Mouse (Mus musculus) NIH3T3 (cell line): Measurements from ENCODE around the gene Fbxo2.
"Not testable (repeated sequence)": the region's sequence is repeated elsewhere in the genome, so short reads cannot be mapped to it uniquely, and the experiment has no call there.

Experiments
- DNase-seq: peaks from one replicate; pipeline ENCODE4 v3.0.0-alpha.2; 2012; ENCODE audit warnings: low read depth

Gene Fbxo2

DNA sequence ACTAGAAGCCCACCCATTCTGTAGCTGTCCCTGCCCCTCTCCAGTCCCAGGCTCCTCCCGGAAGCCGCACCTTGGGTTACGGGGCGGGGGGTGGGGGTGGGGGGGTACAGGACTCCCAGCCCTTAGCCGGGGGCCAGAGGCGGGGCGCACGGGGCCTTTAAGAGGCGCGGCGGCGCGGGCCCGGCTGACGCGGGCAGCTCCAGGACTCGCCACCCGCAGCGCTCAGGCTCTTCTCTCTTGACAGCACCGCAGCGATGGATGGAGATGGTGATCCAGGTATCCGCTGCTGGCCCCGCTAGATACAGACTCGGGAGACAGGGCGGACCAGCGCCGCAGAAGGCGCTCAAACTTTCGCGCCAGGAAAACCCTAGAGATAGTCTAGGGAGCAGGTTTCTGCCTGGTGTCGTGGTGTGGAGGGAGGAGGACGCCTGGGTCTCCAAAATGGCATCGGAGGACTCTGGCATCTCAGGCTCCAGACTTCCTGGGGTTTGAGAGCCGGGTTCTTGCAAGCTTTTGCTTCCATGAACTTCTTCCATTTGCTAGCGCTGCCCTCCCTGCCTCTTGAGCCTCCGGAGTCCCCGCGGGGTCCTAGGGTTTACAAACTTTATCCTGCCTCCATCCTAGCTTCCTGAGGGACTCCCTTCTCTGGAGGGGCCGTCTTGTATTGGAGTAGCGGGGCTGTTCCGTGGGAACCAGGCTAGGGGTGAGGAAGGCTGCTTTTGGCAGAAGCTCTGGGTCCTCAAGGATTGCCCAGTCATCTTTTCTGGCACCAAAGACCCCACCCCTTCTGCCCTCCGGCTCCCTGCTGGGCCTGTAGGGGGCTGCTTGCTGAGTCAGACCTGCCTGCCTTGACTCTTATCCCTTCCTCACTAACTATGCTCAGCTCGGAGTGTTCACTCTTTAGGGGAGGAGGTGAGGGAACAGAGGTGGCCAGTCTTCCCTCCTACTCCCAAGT, at the start of gene Fbxo2, which contains the start of gene Fbxo44:
Gene Fbxo2, plus strand, starts transcription at position 186 of the 955 bp plus-strand sequence.
Gene Fbxo44, minus strand, starts transcription at position 47 of the 955 bp plus-strand sequence.
- no peak for DNase-seq

DNA sequence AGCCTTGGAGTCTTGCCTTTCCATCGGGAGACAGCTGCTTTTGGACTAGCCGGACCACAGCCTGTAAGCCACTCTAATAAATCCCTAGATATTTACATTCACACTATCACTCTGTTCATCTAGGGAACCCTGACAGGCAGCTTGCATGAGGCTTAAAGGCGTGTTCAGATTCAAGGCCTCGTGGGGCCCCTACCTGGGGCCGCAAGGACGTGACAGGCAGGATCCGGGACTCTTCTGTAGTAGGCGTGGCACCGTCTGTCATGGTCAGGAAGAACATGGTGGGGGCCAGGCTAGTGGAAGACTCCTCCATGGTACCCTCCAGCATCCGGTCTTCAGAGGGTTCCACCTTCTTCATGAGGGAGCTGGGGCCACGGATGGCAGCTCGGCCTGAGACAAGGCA, 47.9 kb upstream of the Fbxo2 start:
- DNase-seq: no peak

DNA sequence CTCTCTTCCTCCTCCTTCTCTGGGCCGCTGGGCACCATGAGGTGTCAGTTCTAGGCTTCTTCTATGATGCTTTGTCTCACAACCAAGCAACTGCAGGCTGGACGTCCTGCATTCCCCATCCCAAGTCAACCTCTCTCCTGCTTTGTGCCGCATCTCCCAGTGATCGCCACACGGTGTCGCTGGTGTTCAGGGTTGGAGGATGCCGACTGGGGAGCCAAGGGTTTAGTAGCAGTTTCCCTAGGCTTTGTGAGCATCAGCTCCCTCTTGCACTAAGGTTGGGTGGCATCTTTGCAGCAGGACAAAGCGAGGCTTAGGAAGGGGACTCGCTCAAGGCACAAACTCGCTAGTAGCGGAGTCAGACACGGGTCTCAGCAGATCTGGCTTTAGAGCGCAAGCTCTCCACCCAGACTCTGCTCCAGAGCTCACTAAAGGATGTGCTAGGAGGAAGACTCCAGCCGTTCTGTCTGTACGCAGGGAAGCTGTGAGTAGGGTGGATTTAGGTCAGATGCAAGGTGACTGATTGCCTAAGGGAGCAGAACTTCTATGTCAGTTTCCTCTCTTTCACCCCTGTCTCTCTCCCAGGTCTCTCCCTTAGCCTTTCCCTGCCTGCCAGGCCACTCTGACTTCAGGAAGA, 45.5 kb upstream of the Fbxo2 start:
- peak; percentile 94 for DNase-seq

DNA sequence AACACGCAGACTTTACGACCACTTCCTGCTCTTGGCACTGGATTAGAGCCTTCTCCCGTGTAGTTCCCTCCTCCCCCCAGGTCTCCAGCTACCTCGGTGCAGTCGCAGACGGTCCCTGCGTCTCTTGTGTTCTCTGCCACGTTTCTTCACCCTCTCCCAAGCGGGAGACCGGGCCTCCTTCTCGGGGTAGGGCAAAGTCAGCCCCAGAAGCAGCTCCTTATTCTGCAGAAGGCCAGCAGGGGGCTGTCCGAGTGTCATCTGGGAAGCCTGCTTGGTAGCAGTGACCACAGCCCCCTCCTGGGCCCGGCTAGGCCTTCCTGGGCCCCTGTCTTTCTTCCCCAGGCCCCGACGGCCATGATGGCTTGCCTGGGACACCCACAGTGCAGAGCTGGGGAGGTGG, 45.0 kb upstream of the Fbxo2 start:
- peak; percentile 80 for DNase-seq

DNA sequence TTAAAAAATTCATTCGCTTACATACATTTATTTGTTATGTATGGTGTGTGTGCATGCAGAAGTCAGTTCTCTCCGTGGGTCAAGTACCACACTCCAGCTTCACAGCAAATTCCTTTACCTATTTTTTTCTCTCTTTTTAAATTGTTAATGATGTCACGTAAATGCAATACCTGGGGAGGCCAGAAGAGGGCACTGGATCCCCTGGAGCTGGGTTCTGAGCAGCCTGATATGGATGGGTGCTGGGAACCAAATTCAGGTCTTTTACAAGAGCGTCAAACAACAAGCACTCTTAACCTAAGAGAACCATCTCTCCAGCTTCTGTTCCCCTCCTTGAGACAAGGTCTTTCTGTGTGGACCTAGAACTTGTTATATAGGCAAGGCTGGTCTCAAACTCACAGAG, 43.8 kb upstream of the Fbxo2 start:
- peak; percentile 28 for DNase-seq

DNA sequence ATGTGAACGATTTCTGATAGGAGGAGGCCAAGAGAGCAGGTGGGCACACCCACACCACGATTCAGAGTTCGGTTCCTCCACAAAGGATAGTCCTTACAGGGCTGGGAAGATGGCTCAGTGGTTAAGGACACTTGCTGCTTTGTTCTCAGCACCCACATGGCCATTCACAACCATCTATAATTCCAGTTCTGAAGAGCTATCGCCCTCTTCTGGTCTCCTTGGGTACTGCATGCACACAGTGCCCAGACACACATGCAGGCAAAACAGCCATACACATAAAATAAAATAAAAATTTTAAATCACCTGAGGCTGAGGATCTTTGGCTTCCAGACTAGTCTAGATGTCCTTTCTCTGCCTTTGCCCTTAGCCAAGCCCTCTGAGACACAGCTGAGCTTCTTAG, 43.0 kb upstream of the Fbxo2 start:
- no peak for DNase-seq

DNA sequence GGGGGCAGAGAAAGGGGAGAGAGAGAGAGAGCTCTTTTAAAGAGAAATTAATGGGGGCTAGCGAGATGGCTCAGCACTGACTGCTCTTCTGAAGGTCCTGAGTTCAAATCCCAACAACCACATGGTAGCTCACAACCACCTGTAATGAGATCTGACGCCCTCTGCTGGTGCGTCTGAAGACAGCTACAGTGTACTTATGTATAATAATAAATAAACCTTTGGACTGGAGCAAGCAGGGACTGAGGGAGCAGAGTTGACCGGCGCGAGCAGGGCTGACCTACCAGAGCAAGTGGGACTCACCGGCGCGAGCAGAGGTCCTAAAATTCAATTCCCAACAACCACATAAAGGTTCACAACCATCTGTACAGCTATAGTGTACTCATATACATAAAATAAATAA, 40.8 kb upstream of the Fbxo2 start:
- DNase-seq: not testable (repeated sequence)

DNA sequence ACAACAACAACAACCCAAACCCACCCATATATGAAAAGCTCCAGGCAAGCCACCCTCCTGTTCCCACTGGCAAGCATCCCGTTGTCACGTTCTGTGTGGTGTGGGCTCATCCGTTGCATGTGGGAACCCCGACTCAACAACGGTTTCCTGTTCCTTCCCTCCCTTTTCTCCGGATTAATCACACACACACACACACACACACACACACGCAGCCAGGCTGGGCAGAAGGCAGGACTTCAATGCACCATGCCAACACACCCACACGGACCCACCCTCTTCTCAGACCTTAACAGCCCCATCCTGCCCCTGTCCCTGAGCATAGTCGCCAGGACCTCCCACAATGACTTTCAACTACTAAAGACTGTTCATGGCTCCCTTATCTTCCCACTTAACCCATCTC, 39.9 kb upstream of the Fbxo2 start:
- DNase-seq: no peak

DNA sequence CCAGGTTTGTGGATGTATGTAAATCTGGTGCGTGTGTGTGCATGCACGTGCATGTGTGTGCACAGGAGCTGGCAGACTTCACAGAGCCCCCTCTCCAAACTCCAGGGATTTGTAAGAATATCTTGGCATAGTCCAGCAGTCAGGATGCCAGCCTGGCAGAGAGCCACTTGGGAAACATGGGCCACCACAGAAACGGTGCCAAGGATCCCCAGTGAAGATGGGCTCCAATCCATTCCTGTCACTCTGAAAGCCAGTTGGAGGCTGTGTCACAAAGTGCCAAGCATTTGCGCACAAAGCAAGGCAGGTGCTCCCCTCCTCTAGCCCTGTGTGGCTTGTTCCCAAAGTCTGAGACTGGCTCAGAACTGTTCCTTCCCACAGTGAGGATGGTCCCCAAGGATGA, 39.1 kb upstream of the Fbxo2 start:
- DNase-seq: no peak

DNA sequence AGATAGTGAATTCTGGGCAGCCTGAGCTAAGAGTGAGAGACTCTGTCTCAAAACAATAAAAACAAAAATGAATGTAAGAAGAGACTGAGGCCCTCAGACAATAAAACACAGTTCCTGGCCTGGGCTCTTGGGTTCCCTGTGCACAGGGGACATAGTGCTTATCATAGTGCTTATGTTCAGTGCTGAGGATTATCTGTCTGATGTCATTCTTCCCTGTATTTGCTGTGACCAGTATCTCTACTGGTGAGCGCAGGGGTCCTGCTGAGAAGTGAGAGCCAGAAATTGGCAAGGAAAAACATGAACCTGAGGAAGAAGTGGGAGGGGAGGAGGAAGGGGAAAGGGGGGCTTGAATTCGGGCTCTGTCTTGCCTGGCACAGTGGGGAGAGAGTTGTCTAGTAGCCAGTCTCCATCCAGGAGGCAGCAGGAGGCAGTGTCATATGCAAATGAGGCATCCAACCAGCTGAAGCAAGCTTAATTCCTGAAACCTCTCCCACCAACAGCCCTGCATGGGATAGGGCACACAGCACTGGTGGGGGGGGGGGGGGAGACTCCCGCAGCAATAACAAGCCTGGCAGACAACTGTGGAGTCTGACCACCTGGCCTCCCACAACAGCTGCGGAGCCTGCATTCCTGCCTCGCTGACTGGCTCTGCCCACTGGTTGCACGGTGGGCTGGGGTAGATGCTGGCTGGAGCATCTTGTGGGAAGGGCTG, 38.3 kb upstream of the Fbxo2 start:
- no peak for DNase-seq

DNA sequence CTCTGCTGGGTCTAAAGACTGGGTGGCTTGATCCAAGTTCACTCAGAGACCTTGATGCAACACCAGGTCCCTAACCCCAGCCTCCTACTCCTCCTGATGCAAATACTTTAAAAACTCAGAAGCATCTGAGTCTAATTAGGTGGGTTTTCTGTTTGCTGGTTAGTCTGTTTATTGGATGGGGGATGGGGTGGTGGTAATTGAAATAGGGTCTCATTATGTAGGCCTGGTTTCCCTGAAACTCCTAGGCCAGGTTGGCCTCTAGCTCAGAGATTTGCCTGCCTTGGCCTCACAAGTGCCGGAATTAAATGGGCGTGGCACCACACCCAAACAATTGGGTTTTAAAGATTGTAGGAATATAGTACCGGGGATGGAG, 37.7 kb upstream of the Fbxo2 start:
- no peak for DNase-seq

DNA sequence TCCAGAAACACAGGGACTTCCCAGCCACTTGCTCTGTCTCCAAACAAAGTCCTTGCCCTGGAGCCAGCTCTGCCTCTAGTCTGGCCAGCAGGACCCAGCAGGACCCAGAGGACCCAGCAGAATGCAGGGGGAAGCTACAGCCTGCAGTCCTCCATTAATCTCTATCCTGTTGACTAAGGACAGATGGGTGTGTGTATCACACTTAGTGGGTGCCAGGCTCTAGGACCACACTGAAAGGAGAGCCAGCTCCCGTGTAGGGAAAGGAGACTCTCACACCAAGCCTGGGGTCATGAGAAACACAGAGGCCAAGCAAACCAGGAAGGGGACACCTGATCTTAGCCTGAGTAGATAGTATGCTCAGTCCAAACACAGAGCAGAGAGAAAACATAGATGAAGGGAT, 32.2 kb upstream of the Fbxo2 start:
- DNase-seq: no peak

DNA sequence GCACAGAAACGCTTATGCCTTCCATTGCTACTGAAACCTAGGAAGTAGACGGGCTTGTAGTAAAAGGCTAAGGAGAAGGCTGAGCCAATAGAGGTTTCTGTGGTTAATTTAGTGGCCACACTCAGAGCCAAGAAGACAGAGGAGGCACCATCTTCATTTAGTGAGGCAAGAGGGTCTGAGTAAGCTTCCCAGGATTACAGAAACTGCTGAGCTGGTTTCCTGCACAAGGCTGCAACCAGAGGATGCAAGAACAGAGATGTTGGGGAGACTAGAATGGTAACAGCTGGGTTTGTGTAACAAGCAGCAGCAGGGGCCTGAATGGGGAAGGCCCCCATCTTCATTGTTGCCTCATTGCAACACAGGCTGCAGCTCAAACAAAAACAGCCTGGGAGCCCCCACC, 31.7 kb upstream of the Fbxo2 start:
- DNase-seq: no peak

DNA sequence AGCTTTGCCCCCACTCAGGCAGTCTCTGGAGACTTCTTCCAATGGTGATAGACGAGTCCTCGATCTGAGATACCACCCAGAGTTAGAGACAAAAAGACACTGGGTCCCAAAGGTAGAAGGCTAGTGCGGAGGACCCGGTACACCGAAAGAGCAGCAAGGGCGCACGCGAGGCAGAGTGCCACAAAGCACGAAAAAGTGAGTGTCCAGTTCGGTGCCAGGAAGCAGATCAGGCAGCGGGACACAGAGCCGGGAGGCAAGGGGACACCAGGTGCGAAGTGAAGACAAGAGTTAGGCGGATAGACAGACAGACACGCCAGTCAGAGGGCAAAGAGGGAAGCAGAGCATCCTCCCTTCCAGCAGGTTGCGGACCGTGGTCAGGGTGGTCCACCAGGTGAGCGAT, 30.3 kb upstream of the Fbxo2 start, which contains the start of gene Mad2l2:
Gene Mad2l2, plus strand, starts transcription at position 252 of the 400 bp plus-strand sequence.
- no peak for DNase-seq

DNA sequence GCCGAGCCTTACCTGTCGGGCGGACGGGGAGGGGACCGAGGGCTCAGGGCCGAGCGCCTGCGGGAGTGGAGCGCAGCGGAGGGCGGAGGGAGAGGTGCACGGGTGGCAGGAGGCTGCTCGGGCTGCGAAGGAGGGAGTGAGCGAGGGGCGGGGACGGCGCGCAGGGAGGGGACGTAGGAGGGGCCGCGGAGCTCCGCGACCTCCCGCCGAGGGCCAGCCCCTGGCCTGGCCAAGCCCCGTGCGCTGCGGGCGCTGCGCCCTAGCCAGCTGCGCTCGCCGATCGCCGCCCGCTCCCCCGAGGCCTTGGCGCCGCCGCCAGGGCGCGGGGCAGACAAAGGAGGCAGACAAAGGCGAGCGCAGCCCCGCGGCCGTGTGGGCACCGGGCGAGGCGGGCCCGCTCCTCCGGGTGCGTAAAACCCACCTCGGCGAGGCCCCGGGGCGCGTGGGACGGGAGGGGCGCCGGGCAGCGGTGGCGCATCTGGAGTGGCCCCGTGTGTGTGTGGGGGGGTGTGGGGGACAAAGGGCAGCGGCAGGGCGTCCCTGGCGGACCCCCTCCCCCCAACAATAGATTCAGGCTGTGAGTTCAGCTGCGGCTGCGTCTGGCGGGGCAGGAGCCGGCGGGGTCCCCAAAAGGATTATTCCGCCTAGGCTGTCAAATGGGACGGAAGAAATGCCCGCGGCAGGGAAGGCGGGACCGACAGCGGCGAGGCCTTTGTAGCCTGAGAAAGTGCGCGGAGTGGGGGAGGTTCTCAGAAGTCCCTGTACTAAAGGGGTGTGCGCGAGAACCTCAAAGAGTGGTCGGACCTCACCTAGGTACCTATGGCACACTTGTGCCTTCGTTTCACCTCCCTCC, 29.6 kb upstream of the Fbxo2 start, which contains the start of gene Draxin:
Gene Draxin, minus strand, starts transcription at position 138 of the 853 bp plus-strand sequence.
- no peak for DNase-seq

DNA sequence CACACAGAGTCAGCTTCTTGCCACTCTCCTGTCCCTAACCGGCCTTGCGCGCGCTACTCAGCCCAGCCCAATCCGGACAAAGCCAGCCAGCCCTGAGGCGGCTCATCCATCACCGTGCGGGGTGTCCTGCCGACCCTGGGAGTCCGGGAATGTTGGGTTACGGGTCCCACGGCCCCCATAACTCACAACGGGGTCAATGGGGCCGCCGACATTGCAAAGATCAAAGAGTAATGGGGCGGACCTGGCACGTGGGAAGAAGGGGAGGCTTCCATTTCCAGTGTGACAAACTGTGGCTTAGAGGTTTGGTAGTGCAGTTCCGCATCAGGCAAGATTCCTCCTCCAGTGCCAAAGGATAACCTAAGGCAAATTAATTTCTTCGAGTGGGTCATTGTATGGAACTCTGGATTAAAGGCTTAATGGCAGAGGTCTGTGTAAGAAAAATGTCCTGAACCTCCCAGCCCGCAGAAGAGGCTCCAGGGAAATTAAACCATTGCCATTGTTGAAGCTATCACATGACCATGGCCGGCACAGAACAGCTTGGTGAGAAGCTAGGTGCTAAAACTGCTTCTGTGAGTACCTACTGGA, 28.8 kb upstream of the Fbxo2 start:
- no peak for DNase-seq

DNA sequence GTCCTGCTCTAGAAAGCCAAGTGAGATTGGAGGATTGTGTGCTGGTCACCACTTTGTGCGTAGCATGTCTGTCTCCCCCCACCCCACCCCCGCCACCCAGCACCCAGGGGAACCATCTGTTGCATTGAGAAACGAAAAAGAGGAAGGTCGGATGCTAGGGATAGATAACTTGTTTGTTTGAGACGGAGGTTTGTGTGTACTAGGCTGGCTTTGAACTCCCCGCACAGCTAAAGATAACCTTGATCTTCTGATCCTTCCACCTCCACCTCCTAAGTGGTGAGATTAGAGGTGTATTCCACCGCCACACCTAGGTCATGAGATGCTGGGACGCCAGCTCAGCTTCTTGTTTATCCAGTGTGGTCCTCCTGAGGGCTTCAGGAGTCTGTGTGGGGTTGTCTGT, 25.4 kb upstream of the Fbxo2 start:
- no peak for DNase-seq

DNA sequence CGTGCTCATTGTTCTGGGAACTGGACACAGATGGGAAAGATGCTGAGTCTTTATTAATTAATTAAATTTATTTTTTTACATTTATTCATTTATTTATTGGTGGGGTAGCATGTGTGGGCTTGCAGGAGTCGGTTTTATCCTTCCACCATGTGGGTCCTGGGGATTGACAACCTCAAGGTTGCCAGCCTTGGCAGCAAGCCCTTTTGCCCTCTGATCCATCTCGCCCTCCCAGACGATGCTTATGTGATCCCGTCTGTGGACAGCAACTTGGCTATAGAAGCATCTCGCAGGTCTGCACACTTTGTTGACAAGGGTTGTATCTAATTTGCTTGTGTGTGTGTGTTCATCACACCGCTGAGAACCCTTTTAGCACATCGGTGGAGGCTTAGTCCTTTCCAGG, 22.9 kb upstream of the Fbxo2 start:
- DNase-seq: no peak

DNA sequence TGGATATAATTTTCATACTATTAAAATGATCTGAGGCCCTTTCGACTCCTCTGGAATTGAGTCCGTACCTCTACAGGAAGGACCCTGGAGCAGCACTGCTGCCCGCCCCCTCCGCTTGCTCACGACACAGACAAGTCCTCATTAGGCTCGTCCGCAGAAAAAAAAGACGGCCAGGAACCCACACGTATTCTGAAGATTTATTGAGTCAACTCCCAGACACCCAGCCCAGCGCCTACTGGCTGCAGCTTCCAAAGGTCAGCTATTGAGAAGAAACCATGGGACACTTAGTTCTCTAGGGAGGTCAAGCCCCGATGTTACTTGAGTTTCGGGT, 20.7 kb upstream of the Fbxo2 start:
- no peak for DNase-seq

DNA sequence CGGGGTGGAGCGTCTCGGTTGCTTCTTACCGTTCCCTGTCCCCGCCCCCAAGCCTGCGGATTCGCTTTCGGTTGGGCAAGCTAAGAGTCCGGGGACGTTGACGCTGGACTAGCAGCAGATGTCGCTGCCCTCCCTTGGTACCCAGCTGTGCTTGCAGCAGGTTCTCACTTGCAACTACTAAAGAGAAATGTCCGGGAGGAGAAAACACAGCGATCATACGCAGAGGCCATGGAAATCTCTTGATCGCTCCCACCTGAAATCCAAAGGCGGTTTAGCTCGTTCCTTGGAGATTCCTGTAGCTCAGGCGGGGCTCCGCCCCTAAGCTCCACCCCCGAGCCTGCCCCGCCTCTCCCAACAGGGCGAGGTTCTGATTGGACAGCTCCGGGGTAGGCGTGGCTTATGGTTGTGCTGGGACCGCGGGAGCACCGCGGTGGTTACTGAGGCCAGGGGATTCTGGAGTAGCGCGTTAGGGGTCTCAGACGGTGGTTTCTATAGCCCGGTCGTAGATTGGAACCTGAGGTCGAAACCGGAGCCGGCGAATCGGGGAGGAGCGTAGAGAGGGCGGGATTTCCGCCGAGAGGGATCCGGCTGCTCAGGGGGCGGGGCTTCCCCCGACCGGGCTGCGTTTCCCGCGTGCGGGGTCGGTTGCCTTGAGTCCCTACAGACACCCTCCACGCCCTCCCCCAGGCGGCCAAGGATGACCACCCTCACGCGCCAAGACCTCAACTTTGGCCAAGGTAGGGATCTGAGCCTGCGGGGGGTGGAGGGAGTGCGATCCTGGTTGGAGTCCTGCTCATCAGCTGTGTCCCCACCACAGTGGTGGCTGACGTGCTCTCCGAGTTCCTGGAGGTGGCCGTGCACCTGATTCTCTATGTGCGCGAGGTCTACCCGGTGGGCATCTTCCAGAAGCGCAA, 20.1 kb upstream of the Fbxo2 start:
- peak; percentile 90 for DNase-seq
